Mouse (Mus musculus) liver, adult (tissue): ENCODE data around the gene Rps18.
"Not testable (repeated sequence)": the region's sequence is repeated elsewhere in the genome, so short reads cannot be mapped to it uniquely, and the experiment has no call there.

ENCODE experiments used
- GATA4 ChIP-seq: IDR thresholded peaks from 2 replicates; pipeline ENCODE4 v1.6.1; 2014; ENCODE audit warnings: mild to moderate bottlenecking, low read length; ENCODE audit not compliant: insufficient replicate concordance

The Rps18 gene

DNA sequence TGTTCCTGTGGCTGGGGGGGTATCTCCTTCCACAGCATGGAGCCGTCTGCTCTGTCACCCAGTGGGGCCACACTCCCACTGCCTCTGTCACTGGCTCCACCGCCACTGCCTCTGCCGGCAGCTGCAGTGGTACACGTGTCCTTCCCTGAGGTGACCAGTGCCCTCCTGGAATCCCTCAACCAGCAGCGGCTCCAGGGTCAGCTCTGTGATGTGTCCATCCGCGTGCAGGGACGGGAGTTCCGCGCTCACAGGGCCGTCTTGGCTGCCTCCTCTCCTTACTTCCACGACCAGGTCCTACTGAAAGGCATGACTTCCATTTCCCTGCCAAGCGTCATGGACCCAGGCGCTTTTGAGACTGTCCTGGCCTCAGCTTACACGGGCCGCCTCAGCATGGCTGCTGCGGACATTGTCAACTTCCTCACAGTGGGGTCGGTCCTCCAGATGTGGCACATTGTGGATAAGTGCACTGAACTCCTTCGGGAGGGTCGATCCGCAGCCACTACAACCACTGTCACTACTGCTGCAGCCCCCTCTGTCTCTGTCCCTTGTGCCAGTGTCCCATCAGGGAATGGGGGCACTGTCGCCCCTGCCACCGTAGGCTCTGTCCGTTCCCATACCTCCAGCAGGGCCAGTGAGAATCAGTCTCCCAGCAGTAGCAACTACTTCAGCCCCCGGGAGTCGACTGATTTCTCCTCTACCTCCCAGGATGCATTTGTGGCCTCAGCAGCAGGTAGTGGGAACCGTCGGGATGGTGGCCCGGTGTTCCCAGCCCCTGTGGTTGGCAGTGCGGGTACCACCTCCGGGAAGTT, 38.8 kb downstream of the Rps18 start:
- no peak for TF ChIP-seq GATA4

DNA sequence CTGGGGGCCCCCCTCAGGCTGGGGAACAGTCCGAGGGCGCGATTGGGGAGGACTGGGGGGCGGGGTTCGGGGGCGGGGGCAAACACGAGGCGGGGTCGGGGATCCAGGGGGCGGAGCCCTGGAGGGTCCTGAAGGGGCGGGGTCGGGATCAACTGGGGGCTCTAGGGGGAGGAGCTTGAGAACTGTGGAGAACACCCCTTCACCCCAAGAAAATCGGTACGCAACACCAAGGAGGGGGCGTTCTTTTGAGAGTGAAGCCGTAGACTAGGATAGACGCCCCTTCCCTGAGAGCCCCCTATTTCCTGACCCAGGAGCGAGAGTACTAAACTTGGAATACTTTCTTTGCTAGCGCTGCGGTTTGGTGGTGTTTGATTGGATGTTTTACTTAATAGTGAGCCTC, 39.5 kb downstream of the Rps18 start:
- TF ChIP-seq GATA4: no peak

DNA sequence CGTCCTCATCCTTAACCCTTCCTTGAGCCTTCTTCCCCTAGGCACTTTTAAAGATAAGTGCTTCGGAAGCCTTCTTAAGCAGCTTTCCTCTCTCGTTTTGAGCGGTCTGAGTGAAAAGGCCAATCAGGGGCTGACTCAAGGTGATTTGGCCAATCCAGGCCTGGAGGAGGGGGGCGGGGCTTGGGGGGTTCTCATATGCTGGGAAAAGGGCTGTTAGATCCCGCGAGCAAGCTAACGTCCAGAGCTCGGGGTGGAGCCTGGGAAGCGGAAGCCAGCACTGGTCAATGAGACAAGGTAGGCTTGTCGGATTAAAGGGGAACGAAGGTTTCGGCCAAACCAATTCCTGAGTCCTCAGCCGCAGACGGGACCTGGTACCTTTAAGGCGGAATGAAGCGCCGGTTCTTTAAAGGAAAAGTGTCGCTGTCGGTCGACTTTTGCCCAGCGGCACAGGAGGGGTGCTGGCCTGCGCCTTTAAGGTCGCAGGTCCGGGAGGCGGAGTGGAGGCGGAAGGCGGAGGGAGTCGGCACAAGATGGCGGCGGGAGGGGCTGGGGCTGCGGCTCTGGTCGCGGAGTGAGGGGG, 40.0 kb downstream of the Rps18 start, which contains the start of the genes Tapbp and Zbtb22:
Tapbp (plus strand) TSS at position 229 of the 580 bp plus-strand sequence.
Zbtb22 (plus strand) TSS at position 234 of the 580 bp plus-strand sequence.
- TF ChIP-seq GATA4: no peak; the same call in 1 of the 2 replicates

DNA sequence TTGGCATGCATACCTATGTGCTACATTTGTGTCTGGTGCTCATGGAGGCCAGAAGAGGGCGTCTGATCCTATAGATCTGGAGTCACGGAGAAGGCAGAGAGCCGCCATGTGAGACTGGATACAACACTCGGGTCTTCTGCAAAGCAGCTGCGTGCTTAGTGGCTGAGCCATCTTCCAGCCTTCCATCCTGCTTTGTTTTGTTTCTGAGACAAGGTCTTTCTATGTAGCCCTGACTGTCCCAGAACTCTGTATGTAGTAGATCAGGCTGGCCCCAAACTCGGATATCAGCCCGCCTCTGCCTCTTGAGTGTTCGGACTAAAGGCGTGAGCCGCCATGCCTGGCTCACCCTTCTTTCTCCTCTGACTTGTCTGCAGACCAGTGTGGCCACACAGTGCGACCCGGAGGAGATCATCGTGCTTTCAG, 40.8 kb downstream of the Rps18 start:
- TF ChIP-seq GATA4: no peak

DNA sequence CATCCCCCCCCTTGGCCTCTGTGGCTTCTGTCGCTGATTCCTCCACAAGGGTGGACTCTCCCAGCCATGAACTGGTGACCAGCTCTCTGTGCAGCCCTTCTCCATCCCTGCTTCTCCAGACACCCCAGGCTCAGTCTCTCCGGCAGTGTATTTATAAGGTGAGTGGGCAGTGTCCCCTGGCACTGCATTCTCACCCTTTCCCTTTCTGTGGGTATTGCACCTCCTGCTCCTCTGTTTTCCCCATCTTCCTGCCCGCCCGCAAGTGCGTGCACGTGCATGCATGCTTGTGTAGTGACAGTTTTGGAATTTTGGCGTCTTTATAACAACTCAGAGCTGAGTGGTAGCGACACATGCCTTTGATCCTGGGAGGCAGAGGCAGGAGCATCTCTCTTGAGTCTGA, 41.9 kb downstream of the Rps18 start:
- no peak for TF ChIP-seq GATA4

DNA sequence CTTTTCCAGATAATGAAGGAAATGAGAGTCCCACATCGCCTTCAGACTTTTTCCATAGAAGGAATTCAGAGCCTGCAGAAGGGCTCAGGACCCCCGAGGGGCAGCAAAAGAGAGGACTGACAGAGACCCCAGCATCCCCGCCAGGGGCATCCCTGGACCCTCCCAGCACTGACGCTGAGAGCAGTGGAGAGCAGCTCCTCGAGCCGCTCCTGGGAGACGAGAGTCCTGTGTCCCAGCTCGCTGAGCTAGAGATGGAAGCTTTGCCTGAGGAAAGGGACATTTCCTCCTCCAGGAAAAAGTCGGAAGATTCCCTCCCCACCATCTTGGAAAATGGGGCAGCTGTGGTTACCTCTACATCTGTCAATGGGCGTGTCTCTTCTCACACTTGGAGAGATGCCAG, 42.5 kb downstream of the Rps18 start:
- TF ChIP-seq GATA4: no peak

DNA sequence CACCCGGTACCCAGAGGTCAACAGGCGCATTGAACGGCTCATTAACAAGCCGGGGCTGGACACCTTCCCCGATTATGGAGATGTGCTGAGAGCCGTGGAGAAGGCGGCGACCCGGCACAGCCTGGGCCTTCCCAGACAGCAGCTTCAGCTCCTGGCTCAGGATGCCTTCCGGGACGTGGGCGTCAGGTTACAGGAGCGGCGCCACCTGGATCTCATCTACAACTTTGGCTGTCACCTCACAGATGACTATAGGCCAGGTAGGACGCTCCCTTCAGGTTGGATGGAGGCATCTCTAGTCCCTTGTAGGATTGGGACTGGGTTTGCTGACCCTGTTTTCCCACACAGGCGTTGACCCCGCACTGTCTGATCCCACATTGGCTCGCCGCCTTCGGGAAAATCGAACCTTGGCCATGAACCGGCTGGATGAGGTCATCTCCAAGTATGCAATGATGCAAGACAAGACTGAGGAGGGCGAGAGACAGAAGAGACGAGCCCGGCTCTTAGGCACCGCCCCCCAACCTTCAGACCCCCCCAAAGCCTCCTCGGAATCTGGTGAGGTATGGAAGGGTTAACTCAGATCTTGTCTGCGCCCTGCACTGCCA, 43.9 kb downstream of the Rps18 start:
- no peak for TF ChIP-seq GATA4

DNA sequence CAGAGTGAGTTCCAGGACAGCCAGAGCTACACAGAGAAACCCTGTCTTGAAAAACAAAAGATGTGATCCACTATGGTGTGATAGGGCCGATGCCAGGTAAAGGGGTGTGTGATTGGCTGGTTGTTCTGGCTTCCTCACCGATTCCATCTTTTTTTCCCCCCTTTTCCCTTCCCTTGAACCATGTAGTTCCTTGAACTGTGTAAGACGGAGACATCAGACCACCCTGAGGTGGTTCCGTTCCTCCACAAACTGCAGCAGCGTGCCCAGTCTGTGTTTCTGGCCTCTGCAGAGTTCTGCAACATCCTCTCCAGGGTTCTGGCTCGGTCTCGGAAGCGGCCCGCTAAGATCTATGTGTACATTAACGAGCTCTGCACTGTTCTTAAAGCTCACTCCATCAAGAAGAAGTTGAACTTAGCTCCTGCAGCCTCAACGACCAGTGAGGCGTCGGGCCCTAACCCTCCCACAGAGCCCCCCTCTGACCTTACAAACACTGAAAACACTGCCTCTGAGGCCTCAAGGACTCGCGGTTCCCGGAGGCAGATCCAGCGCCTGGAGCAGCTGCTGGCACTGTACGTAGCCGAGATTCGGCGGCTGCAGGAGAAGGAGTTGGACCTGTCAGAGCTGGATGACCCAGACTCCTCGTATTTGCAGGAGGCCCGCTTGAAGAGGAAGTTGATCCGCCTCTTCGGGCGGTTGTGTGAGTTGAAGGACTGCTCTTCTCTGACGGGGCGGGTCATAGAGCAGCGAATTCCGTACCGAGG, 44.6 kb downstream of the Rps18 start:
- TF ChIP-seq GATA4: no peak

DNA sequence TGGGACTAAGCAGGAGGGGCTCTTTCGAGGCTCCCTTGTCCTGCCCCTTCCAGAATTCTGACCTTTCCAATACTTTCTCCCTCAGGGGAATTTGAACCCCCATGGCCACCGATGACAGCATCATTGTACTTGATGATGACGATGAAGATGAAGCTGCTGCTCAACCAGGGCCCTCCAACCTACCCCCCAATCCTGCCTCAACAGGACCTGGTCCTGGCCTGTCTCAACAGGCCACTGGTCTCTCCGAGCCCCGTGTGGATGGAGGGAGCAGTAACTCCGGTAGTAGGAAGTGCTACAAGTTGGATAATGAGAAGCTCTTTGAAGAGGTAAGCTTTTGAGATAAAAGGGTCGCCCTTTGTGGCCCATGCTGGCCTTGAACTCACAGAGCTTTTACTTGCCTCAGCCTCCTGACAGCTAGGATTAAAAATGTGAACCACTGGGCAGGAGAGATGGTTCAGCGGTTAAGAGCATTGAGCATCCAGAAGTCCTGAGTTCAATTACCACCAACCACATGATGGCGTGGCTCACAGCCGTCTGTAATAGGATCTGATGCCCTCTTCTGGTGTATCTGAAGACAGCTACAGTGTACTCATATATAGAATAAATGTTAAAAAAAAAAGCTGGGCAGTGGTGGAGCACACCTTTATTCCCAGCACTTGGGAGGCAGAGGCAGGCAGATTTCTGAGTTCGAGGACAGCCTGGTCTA, 45.3 kb downstream of the Rps18 start:
- TF ChIP-seq GATA4: no peak

DNA sequence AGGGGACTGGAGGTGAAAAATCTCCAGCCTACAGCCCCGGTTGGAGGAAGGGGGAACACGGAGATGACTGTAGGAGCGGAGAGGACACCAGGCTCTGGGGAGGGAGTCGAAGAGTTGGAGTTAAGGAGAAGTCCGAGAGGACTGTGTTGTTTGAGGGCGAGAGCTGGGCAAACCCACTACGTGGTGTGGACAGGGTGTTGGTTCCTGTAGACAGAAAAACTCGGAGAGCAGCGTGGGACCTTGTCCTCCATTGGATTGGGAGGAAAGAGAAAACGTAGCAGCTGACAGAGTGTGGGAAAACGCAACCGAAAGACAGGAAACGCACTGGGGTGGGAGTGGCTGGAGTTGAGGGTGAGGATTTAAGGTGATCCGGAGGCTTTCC, 45.9 kb downstream of the Rps18 start:
- no peak for TF ChIP-seq GATA4

DNA sequence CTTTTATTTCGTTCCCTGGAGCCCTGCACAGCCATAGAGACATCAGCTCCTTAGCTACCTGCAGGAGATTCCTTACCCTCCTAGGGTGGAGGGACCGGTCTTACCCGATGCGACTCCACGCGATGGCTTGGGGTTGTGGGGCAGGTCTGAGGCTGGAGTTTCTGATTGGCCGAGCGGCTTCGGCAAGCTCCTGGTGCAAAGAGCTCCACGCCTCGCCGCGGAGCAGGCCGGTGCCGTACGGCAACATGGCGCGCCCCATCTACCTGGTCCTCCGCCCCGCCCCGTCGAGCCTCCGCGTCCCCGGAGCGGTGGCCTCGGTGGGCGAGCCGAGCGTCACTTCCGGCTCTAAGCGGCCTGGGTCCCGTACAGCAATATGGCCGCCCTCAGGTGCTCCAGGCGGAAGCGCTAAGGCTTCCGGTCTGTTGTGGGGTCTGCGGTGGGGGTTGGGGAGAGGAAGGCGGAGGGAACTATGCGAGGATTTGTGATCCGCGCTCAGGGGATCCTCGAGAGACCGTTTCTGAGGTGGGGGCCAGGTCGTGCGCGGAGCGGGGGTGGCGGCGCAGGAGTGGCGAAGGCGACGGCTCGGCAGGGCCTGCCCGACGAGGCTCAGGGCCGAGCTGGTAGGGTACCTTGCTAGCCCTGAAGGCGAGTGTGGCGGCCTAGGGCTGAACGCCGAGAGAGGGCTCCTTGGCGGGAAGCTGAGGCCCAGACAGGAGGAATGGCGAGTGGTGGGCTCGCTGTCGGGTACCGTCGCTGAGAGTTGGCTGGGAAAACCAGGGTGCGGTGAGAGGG, 46.5 kb downstream of the Rps18 start, which contains the start of gene Daxx:
Daxx (plus strand) TSS at position 338 of the 792 bp plus-strand sequence.
- no peak for TF ChIP-seq GATA4

DNA sequence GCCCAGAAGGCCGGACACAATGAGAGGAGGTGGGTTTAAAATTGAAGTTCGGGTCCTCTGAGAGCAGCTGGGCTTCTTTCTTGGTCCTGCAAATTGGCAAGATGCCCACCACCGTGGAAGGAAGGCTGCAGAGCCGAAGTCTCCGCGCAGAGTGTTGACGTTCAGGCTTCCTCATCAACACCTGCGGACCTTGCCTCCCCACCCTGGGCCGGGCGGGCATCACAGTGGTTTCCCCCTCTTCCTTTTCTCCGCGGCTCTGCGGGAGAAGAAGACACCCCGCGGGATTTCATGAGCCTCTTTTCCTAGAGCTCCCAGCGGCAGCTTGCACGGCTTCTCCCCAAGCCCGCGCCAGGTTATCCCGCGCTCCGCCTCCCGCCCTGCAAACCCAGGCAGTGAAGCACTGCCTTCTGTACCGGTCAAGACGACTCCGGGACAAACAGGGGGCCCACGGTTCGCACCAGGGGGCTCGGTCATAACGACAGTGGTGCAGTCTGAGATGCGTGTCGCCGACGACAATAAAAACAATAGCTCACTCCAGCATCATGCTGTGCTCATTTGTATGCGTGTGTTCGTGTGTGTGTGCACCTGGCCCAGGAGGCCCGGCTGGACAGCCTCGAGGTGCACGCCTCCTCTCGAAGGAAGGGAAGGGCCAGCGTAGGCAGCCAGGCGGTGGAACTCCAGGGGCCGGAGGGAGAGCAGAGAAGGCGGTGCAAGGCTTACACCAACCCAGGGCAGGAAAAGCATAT, 47.3 kb downstream of the Rps18 start:
- TF ChIP-seq GATA4: no peak

DNA sequence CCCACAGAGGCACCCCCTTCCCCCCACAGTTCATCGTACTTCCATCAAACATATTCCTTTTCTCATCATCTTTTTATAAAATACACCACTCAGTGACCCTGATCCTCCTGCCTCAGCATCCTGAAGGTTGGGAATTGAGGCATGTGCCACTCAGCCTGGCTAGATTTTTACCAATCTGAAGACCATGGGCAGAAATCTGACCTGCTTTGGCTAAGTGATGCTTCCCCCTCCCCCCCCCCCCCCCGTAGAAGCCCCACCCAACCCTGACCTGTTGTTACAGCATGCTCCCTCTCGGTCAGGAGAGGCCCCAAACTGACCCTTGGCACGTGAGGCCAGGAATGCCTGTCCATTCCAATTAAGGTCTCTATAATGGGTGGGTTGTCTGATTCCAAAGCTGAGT, 51.0 kb downstream of the Rps18 start, which contains the start of gene Platr17:
Platr17 (plus strand) TSS at position 301 of the 400 bp plus-strand sequence.
- not testable (repeated sequence) for TF ChIP-seq GATA4
